Comparison of ENCODE assay signal across 8 mouse cellular contexts in genomic region chr7:118489706-118490665, GRCm38 (mm10). TPM values are rescaled to one million over a fixed set of nuclear protein-coding genes. Genes with fewer than 3 reads are reported as not detected.
DNase-seq lines count a peak whose midpoint lies in the region; ATAC-seq and TF ChIP-seq lines count a peak whose summit lies in the region.
"Had no signal": no experiment of that assay in that cellular context is flagged by ENCODE, and none has a peak within 500 bp of the region (broad histone marks: within the 10 kb centered on the region; RNA-seq: fewer than 3 reads in every experiment).

No protein-coding gene starts in this region.

- ATAC-seq in megakaryocyte, adult 5-6 weeks (ENCODE audit: poor library complexity, severe bottlenecking): no peak
- ATAC-seq in neural tube, embryonic 15.5 days (ENCODE audit: low FRiP score): 0 out of 2 replicates have a peak, but pooled peaks have one; percentile 19

- H3K4me1 ChIP-seq in megakaryocyte, embryonic 14.5 days: peaks cover 72% of the 10 kb centered on the region
- 0 out of 2 replicates have a peak, but pooled peaks cover 4% of the 10 kb centered on the region for H3K4me1 ChIP-seq in embryonic fibroblast, embryonic 13.5 days (ENCODE audit: control insufficient read depth, insufficient read depth, low read length)
- peaks cover 24% of the 10 kb centered on the region for H3K4me1 ChIP-seq in neural tube, embryonic 15.5 days

- peak overlapping the region; percentile 69 for H3K4me2 ChIP-seq in neural tube, embryonic 15.5 days

- peak overlapping the region; percentile 94 for H3K4me3 ChIP-seq in megakaryocyte, embryonic 14.5 days (replicated peaks)
- H3K4me3 ChIP-seq in embryonic fibroblast, embryonic 13.5 days (ENCODE audit: insufficient read depth, low read length): peak overlapping the region; percentile 64
- H3K4me3 ChIP-seq in neural tube, embryonic 15.5 days (replicated peaks): peak overlapping the region; percentile 46

- WGBS in neural tube, embryonic 15.5 days: 21% methylated on average over 57 of the region's 57 CpGs

- H3K36me3 ChIP-seq in megakaryocyte, embryonic 14.5 days (replicated peaks; ENCODE audit: low read length): peaks cover 34% of the 10 kb centered on the region
- H3K36me3 ChIP-seq in neural tube, embryonic 15.5 days: no peaks in the 10 kb centered on the region

- peak; percentile 46 for DNase-seq in kidney, postnatal 10 days
- no peak for DNase-seq in right cerebral cortex, postnatal 14 days
- no peak for DNase-seq in layer of hippocampus, postnatal 36 days

- peaks cover 3% of the 10 kb centered on the region for H3K27me3 ChIP-seq in megakaryocyte, embryonic 14.5 days (replicated peaks)
- peaks cover 56% of the 10 kb centered on the region for H3K27me3 ChIP-seq in neural tube, embryonic 15.5 days (replicated peaks)

- TF ChIP-seq POLR2A in embryonic fibroblast, embryonic 13.5 days (IDR thresholded peaks at IDR 0.05; ENCODE audit: low read depth, low read length): no peak

- no peaks in the 10 kb centered on the region; the same call in 1 of the 2 replicates for H3K9me3 ChIP-seq in megakaryocyte, embryonic 14.5 days
- H3K9me3 ChIP-seq in neural tube, embryonic 15.5 days (replicated peaks): no peaks in the 10 kb centered on the region

- no peak overlapping the region for H3K9ac ChIP-seq in neural tube, embryonic 15.5 days (replicated peaks)

- TF ChIP-seq CTCF in embryonic fibroblast, embryonic 13.5 days (IDR thresholded peaks at IDR 0.05; ENCODE audit: borderline replicate concordance, insufficient read depth, low read length): no peak

- H3K27ac ChIP-seq in embryonic fibroblast, embryonic 13.5 days (ENCODE audit: insufficient read depth, low read length): peak overlapping the region; percentile 20; the same call in 1 of the 2 replicates
- H3K27ac ChIP-seq in neural tube, embryonic 15.5 days (replicated peaks): no peak overlapping the region

RNA-seq across cellular contexts. Expression of gene Itpripl2, which starts 1.8 kb away (rescaled TPM):
- 3.0 and 3.6 TPM in 2 replicates for polyA plus RNA-seq in megakaryocyte, embryonic 14.5 days (2012; ENCODE audit: insufficient read depth, low replicate concordance)
- total RNA-seq in megakaryocyte, adult 5-6 weeks (2015): 16.5 and 17.1 TPM in 2 replicates
- 32.1 and 36.1 TPM in 2 replicates for total RNA-seq in megakaryocyte, adult 5-6 weeks (2017)
- 76.2 and 98.4 TPM in 2 replicates for polyA plus RNA-seq in embryonic fibroblast, embryonic 13.5 days (2011; ENCODE audit: insufficient read length, low read depth, missing spikeins)
- 1.2 and 1.5 TPM in 2 replicates for polyA plus RNA-seq in neural tube, embryonic 15.5 days (2015; fragmentation: Nextera tagmentation; extraction: Ambion mirVana)
- total RNA-seq in layer of hippocampus, postnatal 36 days (2021): 1 to 10 TPM; 3.2 to 3.6 TPM

RNA-seq across cellular contexts. Expression of gene Syt17, which starts 42.0 kb away (rescaled TPM):
- polyA plus RNA-seq in megakaryocyte, embryonic 14.5 days (2012; ENCODE audit: insufficient read depth, low replicate concordance): not detected in 2 replicates
- not detected in 2 replicates for total RNA-seq in megakaryocyte, adult 5-6 weeks (2015)
- total RNA-seq in megakaryocyte, adult 5-6 weeks (2017): not detected in 2 replicates
- 1.4 and 2.4 TPM in 2 replicates for polyA plus RNA-seq in embryonic fibroblast, embryonic 13.5 days (2011; ENCODE audit: insufficient read length, low read depth, missing spikeins)
- polyA plus RNA-seq in neural tube, embryonic 15.5 days (2015; fragmentation: Nextera tagmentation; extraction: Ambion mirVana): 23.7 and 24.3 TPM in 2 replicates
- total RNA-seq in layer of hippocampus, postnatal 36 days (2021): 10 to 100 TPM; 87.4 to 92.0 TPM
- total RNA-seq: neutrophil, adult 5-6 weeks had no signal

RNA-seq across cellular contexts. Expression of gene Coq7, which starts 43.2 kb away (rescaled TPM):
- 19.9 TPM in 1 of 2 replicates, not detected in the other for polyA plus RNA-seq in megakaryocyte, embryonic 14.5 days (2012; ENCODE audit: insufficient read depth, low replicate concordance)
- total RNA-seq in megakaryocyte, adult 5-6 weeks (2015): 18.3 and 19.5 TPM in 2 replicates
- 20.9 and 21.5 TPM in 2 replicates for total RNA-seq in megakaryocyte, adult 5-6 weeks (2017)
- 13.8 and 14.5 TPM in 2 replicates for polyA plus RNA-seq in embryonic fibroblast, embryonic 13.5 days (2011; ENCODE audit: insufficient read length, low read depth, missing spikeins)
- polyA plus RNA-seq in neural tube, embryonic 15.5 days (2015; fragmentation: Nextera tagmentation; extraction: Ambion mirVana): 107 and 113 TPM in 2 replicates
- 10 to 100 TPM; 32.5 to 32.9 TPM for total RNA-seq in layer of hippocampus, postnatal 36 days (2021)

Comparison
In these comparisons a context has a peak if more than half of its experiments do, and no peak if none do; other contexts are left out.
1. RNA of gene Itpripl2, which starts 1.8 kb away (polyA plus RNA-seq): 76.2 to 98.4 TPM in embryonic fibroblast, embryonic 13.5 days; 3.0 to 3.6 TPM in megakaryocyte, embryonic 14.5 days and 1.2 to 1.5 TPM in neural tube, embryonic 15.5 days; every median in the first group is over 10 times any median in the second.
2. Peak in every context shown above with its lines, with median percentiles within 50 percentile points of each other: H3K4me3 ChIP-seq.